Mouse (Mus musculus) E14TG2a.4 (cell line): ENCODE measurements at regions not wholly inside any gene's neighbourhood (a gene's known extent, or its start where the extent isn't known, plus 50 kb on each side); places are given as distances from the start of the nearest gene placed in this dataset.
"Not testable (repeated sequence)": the region's sequence is repeated elsewhere in the genome, so short reads cannot be mapped to it uniquely, and the experiment has no call there.

Experiments
- CTCF ChIP-seq: conservative IDR thresholded peaks from 2 replicates; pipeline ENCODE4 v1.5.1; 2014; ENCODE audit warnings: low read length
- NANOG ChIP-seq: IDR thresholded peaks from 2 replicates; pipeline ENCODE4 v1.6.1; 2014; ENCODE audit warnings: borderline replicate concordance, low read length, mixed read lengths
- POU5F1 ChIP-seq: IDR thresholded peaks from 2 replicates; pipeline ENCODE4 v1.6.1; 2014; ENCODE audit warnings: low read length, borderline replicate concordance

GRCm38 (mm10) chr6:24340107-24340506 is 172.2 kb upstream of the Slc13a1 start:
- not testable (repeated sequence) for TF ChIP-seq CTCF, POU5F1, NANOG
